Mouse (Mus musculus) thymus, adult 2 months (tissue): Measurements from ENCODE around the gene Cap2. TPM values are rescaled to one million over a fixed set of nuclear protein-coding genes. Genes with fewer than 3 reads are reported as not detected.

Experiments
- DNase-seq: peaks from one replicate; pipeline ENCODE4 v3.0.0; 2021
- H3K27ac ChIP-seq: fragments of 200-500 bp; 2 replicates; pipeline ENCODE4 v1.5.1; 2012; ENCODE audit warnings: low read length, control low read depth; ENCODE audit not compliant: control insufficient read depth, insufficient read depth
- H3K27me3 ChIP-seq: fragments of 200-500 bp; 2 replicates; pipeline ENCODE4 v1.6.1; 2012; ENCODE audit warnings: mild to moderate bottlenecking, low read length, moderate library complexity, mixed read lengths; ENCODE audit not compliant: control insufficient read depth, insufficient read depth
- H3K36me3 ChIP-seq: fragments of 200-500 bp; 2 replicates; pipeline ENCODE4 v1.6.1; 2012; ENCODE audit warnings: mild to moderate bottlenecking, low read length, moderate library complexity; ENCODE audit not compliant: control insufficient read depth, insufficient read depth
- H3K4me1 ChIP-seq: fragments of 200-500 bp; replicated peaks from 2 replicates; pipeline ENCODE4 v1.6.1; 2012; ENCODE audit warnings: low read length; ENCODE audit not compliant: control insufficient read depth, insufficient read depth
- H3K4me3 ChIP-seq: fragments of 200-500 bp; 2 replicates; pipeline ENCODE4 v1.5.1; 2012; ENCODE audit warnings: mild to moderate bottlenecking, low read length, control low read depth, moderate library complexity; ENCODE audit not compliant: control insufficient read depth, insufficient read depth
- CTCF ChIP-seq: fragments of 200-500 bp; IDR thresholded peaks from 2 replicates; pipeline ENCODE4 v1.5.1; 2012; ENCODE audit warnings: mild to moderate bottlenecking, control low read depth, low read length, moderate library complexity, borderline replicate concordance; ENCODE audit not compliant: control insufficient read depth, poor library complexity, insufficient read depth; ENCODE audit errors: extremely low read depth
- POLR2A ChIP-seq: fragments of 200-500 bp; IDR thresholded peaks from 2 replicates; pipeline ENCODE4 v1.6.1; 2012; ENCODE audit warnings: mild to moderate bottlenecking, low read length, control low read depth, moderate library complexity; ENCODE audit not compliant: control insufficient read depth, poor library complexity, insufficient read depth; ENCODE audit errors: extremely low read depth
- WGBS: fragments of 180-500 bp; shearing (Covaris S2); methylation state at CpG from one replicate; pipeline ENCODE4 v1.1.7; 2018; 5-methylcytosine and 5-hydroxymethylcytosine counted together
- polyA plus RNA-seq: library from polyadenylated mRNA; depleted of rRNA; stranded (reverse); fragments of >200 nt; gene quantifications from 2 replicates; pipeline ENCODE4 v1.2.3, GENCODE M21; 2012; rRNA removed

Cap2 gene
- polyA plus RNA-seq, 1 experiment: 12.9 TPM

GRCm38 (mm10) chr13:46695296-46695908 is 193.8 kb downstream of the Cap2 start:
- Histone ChIP-seq H3K27me3 (no peaks in the 10 kb centered on the region), H3K36me3 (peaks cover 59% of the 10 kb centered on the region), H3K4me3 (no peak overlapping the region), H3K4me1 (no peaks in the 10 kb centered on the region), H3K27ac (no peak overlapping the region)
- no peak for DNase-seq
- WGBS: 100% methylated on average over 1 of the region's 1 CpGs
- no peak for TF ChIP-seq CTCF
- TF ChIP-seq POLR2A: no peak

- no peaks in the 10 kb centered on the region for H3K4me1 ChIP-seq
- H3K27ac ChIP-seq: no peak overlapping the region
- peaks cover 63% of the 10 kb centered on the region for H3K36me3 ChIP-seq
- 98% methylated on average over 1 of the region's 1 CpGs for WGBS
- no peak for TF ChIP-seq CTCF
- no peak for TF ChIP-seq POLR2A
- DNase-seq: no peak
- no peaks in the 10 kb centered on the region for H3K27me3 ChIP-seq
- no peak overlapping the region for H3K4me3 ChIP-seq
Measured at GRCm38 (mm10) chr13:46695932-46696331, 194.3 kb downstream of the Cap2 start.

- DNase-seq: no peak
- H3K27ac ChIP-seq: no peak overlapping the region
- H3K36me3 ChIP-seq: peaks cover 66% of the 10 kb centered on the region
- 69% methylated on average over 2 of the region's 2 CpGs for WGBS
- no peaks in the 10 kb centered on the region for H3K27me3 ChIP-seq
- no peak for TF ChIP-seq POLR2A
- no peak for TF ChIP-seq CTCF
- no peaks in the 10 kb centered on the region for H3K4me1 ChIP-seq
- H3K4me3 ChIP-seq: no peak overlapping the region
Measured at GRCm38 (mm10) chr13:46696788-46697187, 195.1 kb downstream of the Cap2 start.

GRCm38 (mm10) chr13:46699372-46699771 is 197.7 kb downstream of the Cap2 start:
- Histone ChIP-seq H3K27ac (no peak overlapping the region), H3K27me3 (no peaks in the 10 kb centered on the region), H3K4me3 (no peak overlapping the region), H3K36me3 (peaks cover 56% of the 10 kb centered on the region), H3K4me1 (no peaks in the 10 kb centered on the region)
- no peak for DNase-seq
- 98% methylated on average over 1 of the region's 1 CpGs for WGBS
- TF ChIP-seq CTCF (no peak), POLR2A (no peak)

Other genes starting within 250 kb of the Cap2 start
- gene Stmnd1, start 228.1 kb upstream of the Cap2 start, polyA plus RNA-seq: not detected in 2 replicates
- gene Rbm24, start 83.4 kb upstream of the Cap2 start, polyA plus RNA-seq: 21.0 and 52.4 TPM in 2 replicates
- gene Fam8a1, start 167.7 kb downstream of the Cap2 start, polyA plus RNA-seq: 16.0 and 24.9 TPM in 2 replicates
- gene Nup153, start 226.1 kb downstream of the Cap2 start, polyA plus RNA-seq: 164 and 182 TPM in 2 replicates